Mouse (Mus musculus) left cerebral cortex, postnatal 25 days (tissue): Measurements from ENCODE around the gene Mki67. TPM values are rescaled to one million over a fixed set of nuclear protein-coding genes. Genes with fewer than 3 reads are reported as not detected.

ENCODE experiments used
- DNase-seq, 2 experiments: peaks; one replicate each; pipeline ENCODE4 v3.0.0; 2022; ENCODE audit warnings: low spot score in 2 of 2, mixed read lengths in 1 of 2
- intact Hi-C: fragments of 180-260 bp; cut with DNase I; formaldehyde crosslinking; loops from one replicate; pipeline ENCODE4 v1.15.1; 2025
- total RNA-seq, 2 experiments: library from RNA; stranded (reverse); gene quantifications; 2 replicates each; pipeline ENCODE4 v1.2.3; 2021

Mki67 gene
- total RNA-seq, 2 experiments from 2014 or later = 0.66 to 0.80 TPM

DNA sequence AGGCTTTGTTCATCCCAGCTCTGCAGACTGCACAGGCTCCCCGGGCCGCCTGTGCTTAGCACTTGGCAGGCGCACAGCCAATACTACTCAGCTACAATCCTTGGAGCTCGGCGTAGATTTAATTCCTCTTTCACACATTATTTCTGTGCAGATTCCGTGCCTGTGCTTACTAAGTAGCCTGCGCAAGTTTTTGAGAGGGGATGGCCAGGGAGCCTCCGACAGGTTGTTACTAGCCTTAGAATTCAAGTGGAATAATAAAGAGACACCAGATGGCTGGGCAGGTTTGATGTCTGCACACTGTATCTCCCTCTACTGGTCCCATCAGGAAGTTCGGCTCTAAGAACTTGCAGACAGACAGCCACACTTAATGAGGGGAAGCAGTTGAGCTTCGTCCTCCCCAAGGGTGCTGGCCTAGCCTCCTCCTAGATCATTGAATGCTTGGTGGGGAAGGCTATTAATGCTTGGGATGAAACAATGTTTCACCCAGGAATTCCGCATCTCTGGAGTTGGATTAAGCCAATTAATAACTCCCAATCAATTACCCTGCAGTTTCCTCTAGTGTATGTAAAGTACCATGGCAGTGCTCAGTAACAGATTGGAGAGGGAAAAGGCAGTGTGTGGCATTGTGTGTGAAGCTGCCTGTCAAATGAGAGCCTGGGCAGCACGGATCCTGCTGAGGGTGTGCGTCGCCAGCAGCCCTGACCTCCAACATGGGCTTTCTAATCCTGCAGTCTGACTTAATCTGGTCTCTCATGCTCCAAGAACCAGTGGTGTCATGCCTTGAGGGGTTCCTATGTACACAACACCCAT lies 74.3 kb downstream of the Mki67 start:
- intact Hi-C loops = no loop called here
- DNase-seq = peak; percentile 80 to 88

Other genes with a start within 250 kb of the Mki67 start
- not detected for gene Clrn3, start 187.7 kb downstream of the Mki67 start, total RNA-seq
- 10 to 100 TPM; 24.9 to 27.3 TPM for gene Ptpre, start 178.9 kb downstream of the Mki67 start, total RNA-seq